Mouse (Mus musculus) heart, embryonic 13.5 days (tissue): ENCODE measurements around the gene Stt3a. TPM values are rescaled to one million over a fixed set of nuclear protein-coding genes. Genes with fewer than 3 reads are reported as not detected.

Experiments used
- ATAC-seq: fragments of 200-750 bp; cut with Nextera tagmentation; 2 replicates; pipeline ENCODE4 v1.8.0; 2017; ENCODE audit warnings: moderate TSS enrichment; ENCODE audit not compliant: insufficient number of reproducible peaks, low FRiP score, low TSS enrichment; ENCODE audit errors: extremely low read depth
- H3K27ac ChIP-seq: fragments of 300-500 bp; sonication (generic); replicated peaks from 2 replicates; pipeline ENCODE4 v1.5.1; 2015; ENCODE audit warnings: moderate library complexity, mild to moderate bottlenecking, inconsistent platforms
- H3K27me3 ChIP-seq: fragments of 300-500 bp; sonication (generic); replicated peaks from 2 replicates; pipeline ENCODE4 v1.6.1; 2015; ENCODE audit warnings: mild to moderate bottlenecking, inconsistent platforms
- H3K36me3 ChIP-seq: fragments of 300-500 bp; sonication (generic); 2 replicates; pipeline ENCODE4 v1.6.1; 2015; ENCODE audit warnings: mild to moderate bottlenecking, inconsistent platforms
- H3K4me1 ChIP-seq: fragments of 300-500 bp; sonication (generic); 2 replicates; pipeline ENCODE4 v1.6.1; 2015; ENCODE audit warnings: inconsistent platforms
- H3K4me2 ChIP-seq: fragments of 300-500 bp; sonication (generic); 2 replicates; pipeline ENCODE4 v1.6.1; 2015; ENCODE audit warnings: inconsistent platforms, mild to moderate bottlenecking, moderate library complexity
- H3K4me3 ChIP-seq: fragments of 300-500 bp; sonication (generic); 2 replicates; pipeline ENCODE4 v1.5.1; 2015; ENCODE audit warnings: moderate library complexity, mild to moderate bottlenecking, inconsistent platforms
- H3K9ac ChIP-seq: fragments of 300-500 bp; sonication (generic); 2 replicates; pipeline ENCODE4 v1.6.1; 2015; ENCODE audit warnings: inconsistent platforms, mild to moderate bottlenecking, moderate library complexity
- H3K9me3 ChIP-seq: fragments of 300-500 bp; sonication (generic); 2 replicates; pipeline ENCODE4 v1.6.1; 2016; ENCODE audit warnings: inconsistent platforms
- WGBS: fragments of 180-500 bp; shearing (Covaris S2); methylation state at CpG from one replicate; pipeline ENCODE4 v1.1.7; 2015; ENCODE audit warnings: mixed read lengths; 5-methylcytosine and 5-hydroxymethylcytosine counted together
- polyA plus RNA-seq: library from polyadenylated mRNA; unstranded; fragments of >200 nt; fragmentation: Nextera tagmentation; extraction: Ambion mirVana; gene quantifications from 2 replicates; pipeline ENCODE4 v1.2.1, GENCODE M21; 2015

Gene Stt3a
- 140 and 154 TPM in 2 replicates for polyA plus RNA-seq

GRCm38 (mm10) chr9:36767203-36768143 lies at the start of gene Stt3a:
Gene Stt3a (minus strand): TSS chr9:36767679.
- Histone ChIP-seq H3K9ac (peak within 1 kb of the TSS; percentile 96), H3K4me1 (peaks cover 22% of the 10 kb centered on the region), H3K27me3 (no peaks in the 10 kb centered on the region), H3K4me3 (peak within 1 kb of the TSS; percentile 97), H3K9me3 (no peaks in the 10 kb centered on the region), H3K4me2 (peak within 1 kb of the TSS; percentile 88), H3K27ac (peak within 1 kb of the TSS; percentile 92), H3K36me3 (peaks cover 26% of the 10 kb centered on the region)
- ATAC-seq, result peak; percentile 100
- under 1% methylated on average over 60 of the region's 60 CpGs for WGBS

GRCm38 (mm10) chr9:36814486-36814885 lies 47.0 kb upstream of the Stt3a start:
- Histone ChIP-seq H3K27ac (no peak overlapping the region), H3K9ac (no peak overlapping the region), H3K4me1 (no peaks in the 10 kb centered on the region), H3K9me3 (no peaks in the 10 kb centered on the region), H3K4me3 (no peak overlapping the region), H3K36me3 (no peaks in the 10 kb centered on the region), H3K27me3 (no peaks in the 10 kb centered on the region), H3K4me2 (no peak overlapping the region)
- WGBS, result 65% methylated on average over 3 of the region's 3 CpGs
- no peak for ATAC-seq

DNA sequence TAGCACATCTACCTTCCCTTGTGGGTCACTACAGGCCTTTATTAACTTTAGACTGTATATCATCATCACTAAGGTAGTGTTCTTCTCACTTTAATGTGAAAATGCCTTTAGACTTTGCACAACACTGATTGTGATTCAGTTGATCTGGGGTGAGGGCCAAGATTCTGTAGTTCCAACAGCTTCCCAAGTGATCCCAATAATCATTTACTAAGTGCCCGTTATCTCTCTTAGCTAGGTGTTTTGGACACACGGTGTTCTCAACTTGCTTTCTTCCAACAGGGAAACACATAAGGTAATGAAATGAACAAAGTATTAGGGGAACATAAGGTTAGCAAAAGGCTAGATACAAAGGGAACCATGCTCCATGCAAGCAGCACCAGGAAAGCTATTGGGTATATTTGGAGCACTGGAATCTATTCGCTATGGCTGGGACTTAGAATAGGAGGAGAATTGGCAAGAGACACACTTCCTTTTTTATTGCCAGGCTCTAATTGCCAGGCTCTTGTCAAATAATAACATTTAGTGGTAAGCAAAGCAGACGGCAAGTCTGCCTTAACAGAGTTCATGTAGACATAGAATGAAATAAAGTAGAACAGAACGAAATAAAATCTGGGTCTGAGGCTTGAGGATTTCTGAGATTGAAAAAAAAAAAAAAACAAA lies 40.8 kb upstream of the Stt3a start:
- ATAC-seq, result no peak
- no peak overlapping the region for H3K4me2 ChIP-seq
- H3K4me3 ChIP-seq, result no peak overlapping the region
- WGBS, result 75% methylated on average over 5 of the region's 5 CpGs
- no peaks in the 10 kb centered on the region for H3K9me3 ChIP-seq
- H3K36me3 ChIP-seq, result no peaks in the 10 kb centered on the region
- no peak overlapping the region for H3K9ac ChIP-seq
- H3K4me1 ChIP-seq, result no peaks in the 10 kb centered on the region
- H3K27me3 ChIP-seq, result no peaks in the 10 kb centered on the region
- no peak overlapping the region for H3K27ac ChIP-seq

GRCm38 (mm10) chr9:36805256-36805975 lies 37.9 kb upstream of the Stt3a start:
- Histone ChIP-seq H3K4me3 (no peak overlapping the region), H3K9ac (no peak overlapping the region), H3K9me3 (no peaks in the 10 kb centered on the region), H3K36me3 (no peaks in the 10 kb centered on the region), H3K4me2 (no peak overlapping the region), H3K27ac (no peak overlapping the region), H3K4me1 (no peaks in the 10 kb centered on the region), H3K27me3 (no peaks in the 10 kb centered on the region)
- ATAC-seq, result no peak
- 88% methylated on average over 3 of the region's 3 CpGs for WGBS

GRCm38 (mm10) chr9:36803926-36804325 lies 36.4 kb upstream of the Stt3a start:
- no peak for ATAC-seq
- H3K4me3 ChIP-seq, result no peak overlapping the region
- no peaks in the 10 kb centered on the region for H3K27me3 ChIP-seq
- no peak overlapping the region for H3K27ac ChIP-seq
- H3K36me3 ChIP-seq, result no peaks in the 10 kb centered on the region
- no peak overlapping the region for H3K4me2 ChIP-seq
- H3K9me3 ChIP-seq, result no peaks in the 10 kb centered on the region
- WGBS, result 74% methylated on average over 3 of the region's 3 CpGs
- no peak overlapping the region for H3K9ac ChIP-seq
- H3K4me1 ChIP-seq, result no peaks in the 10 kb centered on the region

DNA sequence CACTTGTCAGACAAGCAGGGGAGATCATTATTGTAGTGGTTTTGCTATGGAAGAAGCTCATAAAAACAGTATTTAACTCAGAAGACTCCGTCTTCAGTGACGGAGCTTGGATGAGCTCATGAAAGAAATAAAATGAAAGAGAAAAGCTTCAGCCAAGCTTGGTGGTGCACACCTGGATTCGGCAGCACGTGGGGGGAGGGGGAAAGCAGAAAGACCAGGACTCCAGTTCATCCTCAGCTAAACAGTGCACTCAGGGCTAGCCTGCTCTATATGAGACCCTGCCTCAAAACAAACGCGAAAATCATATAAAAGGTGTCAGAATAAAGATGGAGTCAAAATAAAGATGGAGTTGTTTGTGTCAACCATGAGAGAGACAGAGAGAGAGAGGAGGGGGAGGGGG lies 35.9 kb upstream of the Stt3a start:
- no peaks in the 10 kb centered on the region for H3K4me1 ChIP-seq
- no peaks in the 10 kb centered on the region for H3K9me3 ChIP-seq
- no peaks in the 10 kb centered on the region for H3K36me3 ChIP-seq
- H3K27me3 ChIP-seq, result no peaks in the 10 kb centered on the region
- no peak overlapping the region for H3K9ac ChIP-seq
- no peak overlapping the region for H3K4me2 ChIP-seq
- no peak overlapping the region for H3K27ac ChIP-seq
- no peak for ATAC-seq
- 73% methylated on average over 6 of the region's 6 CpGs for whole genome bisulfite sequencing
- H3K4me3 ChIP-seq, result no peak overlapping the region

DNA sequence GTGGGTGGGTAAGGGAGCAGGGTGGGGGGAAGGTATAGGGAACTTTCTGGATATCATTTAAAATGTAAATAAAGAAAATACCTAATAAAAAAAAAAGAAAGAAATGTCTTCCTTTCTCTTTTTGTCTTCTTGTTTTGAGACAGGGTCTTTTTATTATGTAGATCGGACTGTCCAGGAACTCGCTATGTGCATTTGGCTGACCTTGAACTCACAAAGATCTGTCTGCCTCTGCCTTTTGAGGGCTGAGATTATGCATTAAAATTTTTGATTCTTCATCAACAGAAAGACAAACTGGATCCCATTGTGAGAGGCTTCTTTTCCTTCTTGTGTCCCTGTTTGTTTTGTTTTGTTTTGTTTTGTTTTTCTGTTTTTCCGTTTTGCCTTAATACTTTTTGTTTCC lies 35.5 kb upstream of the Stt3a start:
- no peaks in the 10 kb centered on the region for H3K4me1 ChIP-seq
- H3K4me3 ChIP-seq, result no peak overlapping the region
- no peaks in the 10 kb centered on the region for H3K9me3 ChIP-seq
- WGBS, result 78% methylated on average over 3 of the region's 3 CpGs
- H3K27me3 ChIP-seq, result no peaks in the 10 kb centered on the region
- ATAC-seq, result no peak
- H3K9ac ChIP-seq, result no peak overlapping the region
- H3K36me3 ChIP-seq, result no peaks in the 10 kb centered on the region
- H3K27ac ChIP-seq, result no peak overlapping the region
- H3K4me2 ChIP-seq, result no peak overlapping the region

DNA sequence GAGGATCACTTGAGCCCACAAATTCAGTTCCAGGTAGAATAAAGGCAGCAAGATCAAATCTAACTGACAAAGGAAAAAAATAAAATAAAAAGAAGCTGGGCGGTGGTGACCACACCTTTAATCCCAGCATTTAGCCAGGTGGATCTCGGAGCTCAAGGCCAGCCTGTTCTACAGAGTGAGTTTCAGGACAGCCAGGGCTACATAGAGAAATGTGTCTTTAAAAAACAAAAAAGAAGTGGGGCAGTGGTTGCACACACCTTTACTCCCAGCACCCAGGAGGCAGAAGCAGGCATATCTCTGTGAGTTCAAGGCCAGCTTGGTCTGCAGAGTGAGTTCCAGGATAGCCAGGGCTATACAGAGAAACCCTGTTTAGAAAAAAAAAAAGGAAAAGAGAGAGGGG lies 34.5 kb upstream of the Stt3a start:
- no peak overlapping the region for H3K27ac ChIP-seq
- no peak overlapping the region for H3K9ac ChIP-seq
- 68% methylated on average over 2 of the region's 2 CpGs for WGBS
- no peaks in the 10 kb centered on the region for H3K36me3 ChIP-seq
- no peaks in the 10 kb centered on the region for H3K9me3 ChIP-seq
- H3K4me2 ChIP-seq, result no peak overlapping the region
- ATAC-seq, result no peak
- H3K27me3 ChIP-seq, result no peaks in the 10 kb centered on the region
- H3K4me1 ChIP-seq, result no peaks in the 10 kb centered on the region
- no peak overlapping the region for H3K4me3 ChIP-seq

- Histone ChIP-seq H3K9ac (peak within 1 kb of the TSS; percentile 98), H3K4me1 (peaks cover 28% of the 10 kb centered on the region), H3K4me3 (peak within 1 kb of the TSS; percentile 96), H3K27me3 (no peaks in the 10 kb centered on the region), H3K9me3 (no peaks in the 10 kb centered on the region), H3K36me3 (peaks cover 9% of the 10 kb centered on the region), H3K27ac (peak within 1 kb of the TSS; percentile 66), H3K4me2 (peak within 1 kb of the TSS; percentile 87)
- ATAC-seq, result peak; percentile 97
- under 1% methylated on average over 66 of the region's 66 CpGs for WGBS
These were observed 29.5 kb upstream of the Stt3a start, which contains the start of gene Ei24 for GRCm38 (mm10) chr9:36796781-36797555. Gene Ei24 (minus strand): TSS chr9:36797393.

- Histone ChIP-seq H3K27me3 (no peaks in the 10 kb centered on the region), H3K4me3 (peak overlapping the region; percentile 96), H3K4me2 (peak overlapping the region; percentile 87), H3K4me1 (peaks cover 28% of the 10 kb centered on the region), H3K9ac (peak overlapping the region; percentile 98), H3K9me3 (no peaks in the 10 kb centered on the region), H3K36me3 (peaks cover 17% of the 10 kb centered on the region), H3K27ac (no peak overlapping the region)
- WGBS, result 20% methylated on average over 5 of the region's 5 CpGs
- no peak for ATAC-seq
These were observed 28.7 kb upstream of the Stt3a start for GRCm38 (mm10) chr9:36796224-36796623.
